ENCODE assay signal across 27 mouse cellular contexts in the genomic region with DNA sequence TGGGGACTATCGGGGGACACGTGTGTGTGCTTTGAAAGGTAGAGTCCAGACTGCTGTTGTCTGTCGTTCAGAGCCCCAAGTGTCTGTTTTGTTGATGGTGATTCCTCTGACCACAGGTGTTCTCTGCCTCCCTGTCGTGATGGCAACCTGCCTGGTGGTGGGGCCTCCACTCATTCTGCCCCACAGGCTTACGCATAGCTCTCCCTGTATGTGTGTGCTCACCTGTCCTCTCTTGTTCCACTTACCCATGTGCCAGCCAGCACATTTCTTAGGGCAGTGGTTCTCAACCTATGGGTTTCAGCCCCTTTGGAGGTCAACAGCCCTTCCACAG. TPM values are rescaled to one million over a fixed set of nuclear protein-coding genes. Genes with fewer than 3 reads are reported as not detected.
A peak's percentile ranks its signal among the peaks of the same experiment; 100 is the strongest.
DNase-seq lines count a peak whose midpoint lies in the region; ATAC-seq and TF ChIP-seq lines count a peak whose summit lies in the region.
"Had no signal": no experiment of that assay in that cellular context is flagged by ENCODE, and none has a peak within 500 bp of the region (broad histone marks: within the 10 kb centered on the region; RNA-seq: fewer than 3 reads in every experiment).

No protein-coding gene starts in this region.

- no peak overlapping the region for H3K4me2 ChIP-seq in embryonic facial prominence, embryonic 14.5 days (ENCODE audit: low read depth, low read length)
- H3K4me2 ChIP-seq in lung, embryonic 16.5 days (ENCODE audit: low read depth, low read length), result no peak overlapping the region
- H3K4me2 ChIP-seq: embryonic facial prominence, embryonic 12.5 days; forebrain, embryonic 13.5 days; heart, embryonic 12.5 days; heart, embryonic 15.5 days; hindbrain, embryonic 13.5 days; intestine, embryonic 15.5 days had no signal

- no peak overlapping the region for H3K4me3 ChIP-seq in embryonic facial prominence, embryonic 14.5 days (ENCODE audit: low read depth, low read length)
- H3K4me3 ChIP-seq in embryonic facial prominence, embryonic 10.5 days, result no peak overlapping the region
- H3K4me3 ChIP-seq in lung, embryonic 16.5 days (ENCODE audit: low read length), result no peak overlapping the region
- H3K4me3 ChIP-seq in lung, adult 2 months (replicated peaks; ENCODE audit: extremely low read depth, low read depth, low read length), result no peak overlapping the region
- peak overlapping the region; percentile 37 for H3K4me3 ChIP-seq in E14TG2a.4 (replicated peaks; ENCODE audit: low read length)
- H3K4me3 ChIP-seq: embryonic facial prominence, embryonic 12.5 days; erythroblast, embryonic 14.5 days; forebrain, embryonic 10.5 days; forebrain, embryonic 13.5 days; heart, embryonic 12.5 days; heart, embryonic 15.5 days; hindbrain, embryonic 10.5 days; hindbrain, embryonic 13.5 days; intestine, embryonic 15.5 days had no signal

- H3K27ac ChIP-seq in embryonic facial prominence, embryonic 14.5 days (replicated peaks; ENCODE audit: low read depth, low read length), result no peak overlapping the region
- no peak overlapping the region for H3K27ac ChIP-seq in embryonic facial prominence, embryonic 10.5 days (replicated peaks)
- H3K27ac ChIP-seq in lung, embryonic 16.5 days (ENCODE audit: low read length), result no peak overlapping the region
- H3K27ac ChIP-seq: embryonic facial prominence, embryonic 12.5 days; forebrain, embryonic 10.5 days; forebrain, embryonic 13.5 days; heart, embryonic 15.5 days; hindbrain, embryonic 10.5 days; hindbrain, embryonic 13.5 days; intestine, embryonic 15.5 days had no signal

- no peak for TF ChIP-seq POLR2A in lung, adult 2 months (IDR thresholded peaks at IDR 0.05; ENCODE audit: borderline replicate concordance, extremely low read depth, low read depth, low read length)

- no peaks in the 10 kb centered on the region for H3K4me1 ChIP-seq in embryonic facial prominence, embryonic 14.5 days (ENCODE audit: control insufficient read depth, insufficient read depth, low read length)
- H3K4me1 ChIP-seq in embryonic facial prominence, embryonic 10.5 days, result peaks cover 6% of the 10 kb centered on the region; the same call in 1 of the 2 replicates
- no peaks in the 10 kb centered on the region for H3K4me1 ChIP-seq in lung, embryonic 16.5 days (replicated peaks; ENCODE audit: control insufficient read depth, insufficient read depth, low read length)
- H3K4me1 ChIP-seq in lung, adult 2 months (ENCODE audit: control insufficient read depth, insufficient read depth, low read length), result peaks cover 3% of the 10 kb centered on the region; the same call in 1 of the 2 replicates
- peaks cover 44% of the 10 kb centered on the region for H3K4me1 ChIP-seq in E14TG2a.4 (replicated peaks; ENCODE audit: low read depth, low read length)
- H3K4me1 ChIP-seq: embryonic facial prominence, embryonic 12.5 days; intestine, embryonic 15.5 days had no signal

- peak; percentile 3; the same call in 1 of the 2 replicates for ATAC-seq in embryonic facial prominence, embryonic 14.5 days (ENCODE audit: low read depth)
- peak; percentile 20; the same call in 1 of the 2 replicates for ATAC-seq in lung, embryonic 16.5 days (ENCODE audit: low read depth)
- 0 out of 2 replicates have a peak, but pooled peaks have one; percentile 22 for ATAC-seq in erythroid progenitor cell, adult 5-6 weeks (replicated peaks; ENCODE audit: low FRiP score, poor library complexity, severe bottlenecking)
- ATAC-seq: activated CD4-positive, CD25-positive, alpha-beta regulatory T cell, adult 4 months; CD4-positive, CD25-positive, alpha-beta regulatory T cell, adult 4 months; forebrain, embryonic 13.5 days; forebrain, embryonic 16.5 days had no signal

- no peak for TF ChIP-seq CTCF in lung, adult 2 months (IDR thresholded peaks at IDR 0.05; ENCODE audit: insufficient read depth, low read length)
- TF ChIP-seq CTCF in E14TG2a.4 (conservative IDR thresholded peaks at IDR 0.05; ENCODE audit: low read length), result no peak

- H3K27me3 ChIP-seq in embryonic facial prominence, embryonic 14.5 days (replicated peaks; ENCODE audit: control insufficient read depth, insufficient read depth, low read length), result no peaks in the 10 kb centered on the region
- no peaks in the 10 kb centered on the region for H3K27me3 ChIP-seq in embryonic facial prominence, embryonic 10.5 days (replicated peaks; ENCODE audit: low read depth, poor library complexity, severe bottlenecking)
- no peaks in the 10 kb centered on the region for H3K27me3 ChIP-seq in lung, embryonic 16.5 days (ENCODE audit: control insufficient read depth, insufficient read depth, low read depth, low read length)
- no peaks in the 10 kb centered on the region for H3K27me3 ChIP-seq in E14TG2a.4 (ENCODE audit: insufficient read depth, low read length)
- H3K27me3 ChIP-seq: embryonic facial prominence, embryonic 12.5 days; forebrain, embryonic 13.5 days; heart, embryonic 12.5 days; heart, embryonic 15.5 days; hindbrain, embryonic 13.5 days; intestine, embryonic 15.5 days had no signal

- WGBS in embryonic facial prominence, embryonic 14.5 days, result 64% methylated on average over 5 of the region's 5 CpGs
- 55% methylated on average over 5 of the region's 5 CpGs for WGBS in embryonic facial prominence, embryonic 10.5 days
- WGBS in lung, embryonic 16.5 days, result 62% methylated on average over 5 of the region's 5 CpGs
- WGBS in lung, adult 2 months, result 61% methylated on average over 5 of the region's 5 CpGs

- no peak for DNase-seq in embryonic facial prominence, embryonic 14.5 days (ENCODE audit: low spot score)
- no peak for DNase-seq in embryonic facial prominence, embryonic 10.5 days (ENCODE audit: low spot score)
- no peak for DNase-seq in lung, adult 2 months
- DNase-seq: adrenal gland, adult 8-10 months; adrenal gland, postnatal 25 days; cerebellum, adult 11-12 months; cerebellum, adult 8-10 months; cerebellum, postnatal 36 days; gastrocnemius, postnatal 14 days; heart, adult 18-20 months; heart, postnatal 10 days; heart, postnatal 36 days had no signal

- peaks cover 40% of the 10 kb centered on the region for H3K36me3 ChIP-seq in embryonic facial prominence, embryonic 14.5 days (ENCODE audit: control insufficient read depth, insufficient read depth, low read length)
- peaks cover 70% of the 10 kb centered on the region for H3K36me3 ChIP-seq in embryonic facial prominence, embryonic 10.5 days (replicated peaks)
- H3K36me3 ChIP-seq in lung, embryonic 16.5 days (ENCODE audit: control insufficient read depth, insufficient read depth, low read length), result peaks cover 3% of the 10 kb centered on the region; the same call in 1 of the 2 replicates
- peaks cover 36% of the 10 kb centered on the region for H3K36me3 ChIP-seq in E14TG2a.4 (ENCODE audit: insufficient read depth, low read length)

- no peak overlapping the region for H3K9ac ChIP-seq in embryonic facial prominence, embryonic 14.5 days (ENCODE audit: low read depth, low read length)
- H3K9ac ChIP-seq in lung, embryonic 16.5 days (ENCODE audit: low read length), result no peak overlapping the region
- H3K9ac ChIP-seq: embryonic facial prominence, embryonic 12.5 days; forebrain, embryonic 13.5 days; heart, embryonic 12.5 days; heart, embryonic 15.5 days; hindbrain, embryonic 13.5 days; intestine, embryonic 15.5 days had no signal

- no peaks in the 10 kb centered on the region for H3K9me3 ChIP-seq in embryonic facial prominence, embryonic 14.5 days (ENCODE audit: control insufficient read depth, low read length)
- no peaks in the 10 kb centered on the region for H3K9me3 ChIP-seq in embryonic facial prominence, embryonic 10.5 days
- H3K9me3 ChIP-seq in lung, embryonic 16.5 days (ENCODE audit: control insufficient read depth, low read length), result no peaks in the 10 kb centered on the region
- H3K9me3 ChIP-seq in E14TG2a.4 (ENCODE audit: low read length), result no peaks in the 10 kb centered on the region
- H3K9me3 ChIP-seq: embryonic facial prominence, embryonic 12.5 days; forebrain, embryonic 10.5 days; forebrain, embryonic 13.5 days; heart, embryonic 12.5 days; heart, embryonic 15.5 days; hindbrain, embryonic 10.5 days; hindbrain, embryonic 13.5 days; intestine, embryonic 15.5 days had no signal

RNA-seq across cellular contexts. Expression of a gene that starts 17.4 kb away (rescaled TPM):
- 37.7 and 39.8 TPM in 2 replicates for polyA plus RNA-seq in embryonic facial prominence, embryonic 14.5 days (2014; fragmentation: Nextera tagmentation; extraction: Ambion mirVana)
- 51.2 and 60.1 TPM in 2 replicates for polyA plus RNA-seq in embryonic facial prominence, embryonic 10.5 days (2016; fragmentation: Nextera tagmentation; extraction: Ambion mirVana)
- 31.2 and 31.8 TPM in 2 replicates for polyA plus RNA-seq in lung, embryonic 16.5 days (2015; fragmentation: Nextera tagmentation; extraction: Ambion mirVana)
- polyA plus RNA-seq in lung, adult 2 months (2012; rRNA removed), result 53.0 and 58.6 TPM in 2 replicates
- total RNA-seq in erythroid progenitor cell, adult 5-6 weeks (2015; ENCODE audit: low replicate concordance), result 6.5 and 13.4 TPM in 2 replicates
- 1.2 and 7.1 TPM in 2 replicates for total RNA-seq in erythroid progenitor cell, adult 5-6 weeks (2017; ENCODE audit: low replicate concordance)

RNA-seq across cellular contexts. Expression of a gene that starts 38.5 kb away (rescaled TPM):
- 0.31 and 0.38 TPM in 2 replicates for polyA plus RNA-seq in embryonic facial prominence, embryonic 14.5 days (2014; fragmentation: Nextera tagmentation; extraction: Ambion mirVana)
- 0.23 and 0.34 TPM in 2 replicates for polyA plus RNA-seq in embryonic facial prominence, embryonic 10.5 days (2016; fragmentation: Nextera tagmentation; extraction: Ambion mirVana)
- polyA plus RNA-seq in lung, embryonic 16.5 days (2015; fragmentation: Nextera tagmentation; extraction: Ambion mirVana), result not detected in 2 replicates
- 0.05 and 0.18 TPM in 2 replicates for polyA plus RNA-seq in lung, adult 2 months (2012; rRNA removed)
- total RNA-seq in erythroid progenitor cell, adult 5-6 weeks (2015; ENCODE audit: low replicate concordance), result not detected in 2 replicates
- total RNA-seq in erythroid progenitor cell, adult 5-6 weeks (2017; ENCODE audit: low replicate concordance), result not detected in 2 replicates
- total RNA-seq: heart, adult 18-20 months; heart, postnatal 36 days had no signal
- polyA plus RNA-seq: activated CD4-positive, CD25-positive, alpha-beta regulatory T cell, adult 4 months; erythroblast, embryonic 14.5 days; heart, embryonic 12.5 days; heart, embryonic 15.5 days had no signal

RNA-seq across cellular contexts. Expression of a gene that starts 51.7 kb away (rescaled TPM):
- polyA plus RNA-seq in embryonic facial prominence, embryonic 14.5 days (2014; fragmentation: Nextera tagmentation; extraction: Ambion mirVana), result 28.8 and 29.3 TPM in 2 replicates
- 50.9 and 52.2 TPM in 2 replicates for polyA plus RNA-seq in embryonic facial prominence, embryonic 10.5 days (2016; fragmentation: Nextera tagmentation; extraction: Ambion mirVana)
- polyA plus RNA-seq in lung, embryonic 16.5 days (2015; fragmentation: Nextera tagmentation; extraction: Ambion mirVana), result 29.1 and 31.9 TPM in 2 replicates
- polyA plus RNA-seq in lung, adult 2 months (2012; rRNA removed), result 5.0 and 8.2 TPM in 2 replicates
- 5.4 and 10.5 TPM in 2 replicates for total RNA-seq in erythroid progenitor cell, adult 5-6 weeks (2015; ENCODE audit: low replicate concordance)
- 2.0 and 2.4 TPM in 2 replicates for total RNA-seq in erythroid progenitor cell, adult 5-6 weeks (2017; ENCODE audit: low replicate concordance)

RNA-seq across cellular contexts. Expression of a gene that starts 59.1 kb away (rescaled TPM):
- polyA plus RNA-seq in embryonic facial prominence, embryonic 14.5 days (2014; fragmentation: Nextera tagmentation; extraction: Ambion mirVana), result 4.8 and 5.4 TPM in 2 replicates
- 24.1 and 24.2 TPM in 2 replicates for polyA plus RNA-seq in embryonic facial prominence, embryonic 10.5 days (2016; fragmentation: Nextera tagmentation; extraction: Ambion mirVana)
- polyA plus RNA-seq in lung, embryonic 16.5 days (2015; fragmentation: Nextera tagmentation; extraction: Ambion mirVana), result 10.1 and 10.6 TPM in 2 replicates
- polyA plus RNA-seq in lung, adult 2 months (2012; rRNA removed), result 11.1 and 13.4 TPM in 2 replicates
- 3.2 and 5.0 TPM in 2 replicates for total RNA-seq in erythroid progenitor cell, adult 5-6 weeks (2015; ENCODE audit: low replicate concordance)
- total RNA-seq in erythroid progenitor cell, adult 5-6 weeks (2017; ENCODE audit: low replicate concordance), result 3.6 and 15.9 TPM in 2 replicates
